Mouse (Mus musculus): Measurements from ENCODE around the gene 9230104L09Rik.

The 9230104L09Rik gene

DNA sequence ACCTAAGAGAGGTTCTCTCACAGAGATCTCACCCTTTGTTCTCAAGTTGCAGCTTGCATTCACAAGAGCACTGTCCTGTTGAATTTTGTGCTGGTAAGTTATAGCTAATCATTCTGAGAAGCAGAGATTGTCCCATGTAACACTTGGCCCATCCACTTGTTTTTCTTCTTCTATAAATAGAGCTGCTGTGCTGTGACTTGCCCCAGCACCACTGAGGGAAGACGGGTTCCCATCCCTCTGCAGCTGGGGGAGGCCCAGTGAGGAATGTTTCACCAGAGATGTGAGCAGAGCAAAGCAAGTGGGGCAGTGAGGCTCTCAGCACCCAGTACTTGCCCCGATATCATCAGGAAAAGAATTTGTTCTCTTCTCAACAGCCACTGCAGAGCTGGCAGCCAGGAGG is at the start of gene 9230104L09Rik:
Gene 9230104L09Rik, minus strand, starts transcription at position 73 of the 400 bp plus-strand sequence.
- no peak for DNase-seq

DNA sequence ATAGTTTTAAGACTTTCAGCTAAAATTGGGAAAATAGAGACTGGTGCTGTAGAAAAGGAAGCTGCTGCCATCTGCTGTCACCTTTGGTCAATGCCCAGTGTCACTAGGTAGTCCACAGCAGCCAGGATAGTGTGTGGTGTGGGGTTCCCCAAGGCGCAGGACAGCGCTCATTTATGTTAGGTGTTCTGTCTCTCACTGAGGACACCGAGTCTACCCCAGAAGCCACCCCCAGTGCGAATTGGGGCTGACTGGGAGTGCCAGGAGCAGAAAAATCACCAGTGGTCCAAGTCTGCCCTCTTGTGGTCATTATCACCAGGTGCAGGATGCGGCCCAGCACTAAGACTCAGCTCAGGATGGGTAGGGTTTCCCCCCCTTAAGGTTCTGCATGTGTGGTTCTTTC is 37.4 kb upstream of the 9230104L09Rik start:
- DNase-seq = peak; percentile 67 to 75

DNA sequence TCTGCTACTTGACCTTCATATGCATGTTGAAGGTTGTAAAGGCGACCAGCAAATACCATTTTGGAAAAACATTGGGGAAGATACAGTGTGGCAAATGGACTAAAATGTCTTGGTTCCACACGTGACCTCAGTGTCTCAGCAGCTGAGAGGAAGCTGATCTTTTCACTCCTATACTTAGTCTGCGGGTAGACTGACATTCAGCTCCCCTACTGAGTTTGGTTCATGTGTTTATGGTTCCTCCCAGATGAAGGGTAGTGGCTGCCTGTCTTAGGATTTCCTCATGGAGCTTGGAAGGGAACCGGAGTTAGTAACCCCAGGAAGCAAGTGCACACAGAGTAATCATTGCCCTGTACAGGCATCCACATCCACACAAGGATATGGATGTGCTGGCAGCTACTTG is 35.5 kb upstream of the 9230104L09Rik start:
- no peak for DNase-seq

DNA sequence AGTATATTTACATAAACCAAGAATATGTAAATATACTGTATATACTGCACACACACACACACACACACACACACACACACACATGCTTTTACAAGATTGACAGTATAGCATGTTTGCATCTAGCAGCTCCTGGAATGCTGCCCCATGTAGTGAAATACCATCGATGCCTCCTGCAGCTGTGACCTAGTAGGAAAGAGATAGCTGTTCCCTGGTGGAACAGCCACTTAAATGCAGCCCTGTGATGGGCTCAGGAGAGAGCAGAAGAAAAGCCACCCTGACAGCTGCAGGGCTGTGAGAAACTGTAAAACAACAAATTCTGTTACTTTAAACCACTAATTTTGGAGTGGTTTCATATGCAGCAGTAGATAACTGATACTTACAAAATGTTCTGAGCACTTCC is 31.4 kb upstream of the 9230104L09Rik start:
- no peak for DNase-seq

DNA sequence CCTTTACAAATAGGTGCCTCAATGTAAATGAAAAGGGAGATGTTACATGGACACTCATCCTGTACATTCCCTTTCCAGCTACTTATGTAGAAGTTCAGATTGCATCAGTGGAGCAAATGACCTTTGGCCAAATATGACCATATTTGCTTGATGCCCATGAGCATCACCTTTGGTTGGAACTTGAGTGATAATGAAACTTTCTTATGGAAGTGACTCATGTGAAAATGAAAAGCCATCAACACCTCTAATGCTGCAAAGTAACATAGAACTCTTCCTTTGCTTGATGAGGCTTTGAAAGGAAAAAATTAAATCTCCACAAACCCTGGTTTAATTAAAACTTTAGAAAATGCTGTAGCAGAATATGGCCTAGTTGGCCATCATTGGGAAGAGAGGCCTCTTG is 28.3 kb upstream of the 9230104L09Rik start:
- no peak for DNase-seq

DNA sequence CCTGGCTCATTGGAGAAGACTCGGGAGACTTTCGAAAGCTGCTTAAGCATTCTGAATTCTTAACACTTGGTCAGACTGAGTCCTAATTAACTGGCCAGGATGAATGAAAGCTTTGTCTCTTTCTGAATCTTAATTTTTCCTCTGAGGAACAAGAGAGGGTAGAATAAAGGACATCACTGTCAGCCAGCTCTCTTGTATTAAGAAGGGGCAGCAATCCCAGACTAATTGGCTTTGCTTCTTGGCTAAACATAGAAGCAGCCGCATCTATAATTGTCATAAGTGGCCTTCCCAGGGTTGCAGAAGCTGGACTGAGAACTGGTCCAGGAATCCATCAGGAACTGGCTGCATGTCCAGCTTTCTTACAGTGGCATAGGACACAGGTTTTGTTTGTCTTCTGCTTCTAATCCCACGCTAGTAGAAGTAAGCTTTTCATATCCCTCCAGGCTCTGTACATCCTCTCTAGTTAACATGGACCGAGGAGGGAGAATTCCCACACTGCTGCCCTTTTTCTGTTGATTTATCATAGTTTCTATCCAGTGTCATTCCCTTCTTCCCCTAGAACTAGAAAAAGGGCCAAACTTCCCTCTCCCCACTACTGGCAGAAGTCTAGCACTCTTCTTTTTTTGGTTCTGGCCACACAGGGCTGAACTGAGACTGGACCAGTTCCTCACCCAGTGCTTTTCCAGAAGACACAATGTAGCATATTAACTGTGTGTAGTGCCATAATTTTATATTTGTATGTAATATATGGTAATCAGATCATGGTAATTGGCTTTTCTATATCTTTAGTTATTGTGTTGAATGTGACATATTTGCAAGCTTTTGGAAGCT is 25.4 kb upstream of the 9230104L09Rik start:
- peak; percentile 68 for DNase-seq

DNA sequence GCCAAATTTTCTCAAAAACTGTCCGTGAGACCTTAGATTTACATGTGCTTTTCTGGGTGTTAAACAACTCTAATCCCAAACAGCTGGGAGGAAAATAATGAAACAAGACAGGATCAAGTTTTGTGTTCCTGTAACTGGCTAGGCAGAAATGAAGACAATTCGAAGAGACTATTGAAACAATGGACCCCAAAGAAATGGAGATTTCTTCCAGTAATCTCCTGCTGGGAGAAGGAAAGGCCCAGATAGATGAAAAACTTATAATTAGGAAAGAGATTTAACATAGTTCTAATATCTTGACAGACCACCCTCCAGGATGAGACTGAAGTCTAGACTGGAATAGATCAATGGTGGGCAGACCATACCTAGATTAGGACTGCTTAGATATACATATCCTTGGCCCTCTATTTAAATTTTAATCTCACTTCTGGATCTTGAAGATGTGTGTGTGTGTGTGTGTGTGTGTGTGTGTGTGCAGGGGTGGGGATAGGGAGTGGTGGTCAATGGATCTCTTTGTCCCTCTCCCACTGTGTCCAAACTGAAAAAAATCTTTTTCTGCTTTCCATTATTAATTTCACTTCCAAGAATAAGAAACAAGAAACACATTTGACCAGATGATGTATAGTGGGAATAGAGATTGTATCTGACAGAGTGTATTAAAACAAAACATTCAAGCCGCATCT is 24.6 kb upstream of the 9230104L09Rik start:
- DNase-seq = no peak

DNA sequence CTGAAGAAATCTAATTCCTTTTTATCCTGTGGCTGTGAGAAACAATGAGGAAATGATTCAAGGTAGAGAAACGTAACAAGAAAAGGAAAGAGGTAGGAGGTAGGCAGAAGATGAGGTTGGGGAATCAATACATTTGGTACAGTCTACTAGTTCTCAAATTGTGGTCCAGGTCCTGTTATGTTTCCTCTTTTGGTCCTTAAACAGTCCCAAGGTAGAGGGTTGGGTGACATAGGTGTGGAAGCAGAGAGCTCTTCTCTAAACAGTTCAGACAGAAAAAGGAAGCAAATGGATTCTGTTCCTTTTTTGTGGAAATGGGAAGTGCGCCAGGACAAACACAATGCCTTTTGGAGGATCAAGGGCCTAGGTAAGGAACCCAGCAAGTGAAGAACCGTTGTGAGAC is 24.0 kb upstream of the 9230104L09Rik start:
- no peak for DNase-seq

DNA sequence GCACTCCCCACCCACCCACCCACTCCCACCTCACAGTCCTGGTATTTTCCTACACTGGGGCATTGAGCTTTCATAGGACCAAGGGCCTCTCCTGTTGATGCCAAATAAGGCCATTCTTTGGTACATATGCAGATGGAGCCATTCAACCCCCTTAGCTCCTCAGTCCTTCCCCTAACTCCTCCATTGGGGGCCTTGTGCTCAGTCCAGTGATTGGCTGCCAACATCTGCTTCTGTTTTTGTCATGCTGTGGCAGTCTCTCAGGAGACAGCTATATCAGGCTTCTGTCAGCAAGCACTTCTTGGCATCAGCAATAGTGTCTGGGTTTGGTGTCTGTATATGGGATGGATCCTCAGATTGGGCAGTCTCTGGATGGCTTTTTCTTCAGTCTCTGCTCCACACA is 19.9 kb upstream of the 9230104L09Rik start:
- DNase-seq = no peak

DNA sequence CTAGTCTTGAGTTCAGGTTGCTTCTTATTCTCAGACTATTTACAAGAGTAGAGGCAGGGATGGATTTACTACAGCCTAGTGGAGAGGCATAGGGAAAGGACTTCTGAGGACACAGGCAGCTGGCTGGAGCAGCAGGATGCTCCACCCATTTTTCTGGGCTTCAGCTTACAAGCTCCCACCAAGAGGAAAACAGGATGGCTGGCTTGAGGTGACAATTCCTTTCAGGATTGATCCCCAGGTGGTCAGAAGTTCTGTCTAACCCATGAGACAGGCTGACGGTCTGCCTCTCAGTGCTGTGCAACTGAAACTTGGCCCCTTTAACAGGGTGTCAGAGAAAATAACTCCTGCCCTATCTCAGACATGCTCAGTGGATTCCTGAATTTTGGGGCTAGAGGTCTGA is 14.4 kb upstream of the 9230104L09Rik start:
- no peak for DNase-seq

DNA sequence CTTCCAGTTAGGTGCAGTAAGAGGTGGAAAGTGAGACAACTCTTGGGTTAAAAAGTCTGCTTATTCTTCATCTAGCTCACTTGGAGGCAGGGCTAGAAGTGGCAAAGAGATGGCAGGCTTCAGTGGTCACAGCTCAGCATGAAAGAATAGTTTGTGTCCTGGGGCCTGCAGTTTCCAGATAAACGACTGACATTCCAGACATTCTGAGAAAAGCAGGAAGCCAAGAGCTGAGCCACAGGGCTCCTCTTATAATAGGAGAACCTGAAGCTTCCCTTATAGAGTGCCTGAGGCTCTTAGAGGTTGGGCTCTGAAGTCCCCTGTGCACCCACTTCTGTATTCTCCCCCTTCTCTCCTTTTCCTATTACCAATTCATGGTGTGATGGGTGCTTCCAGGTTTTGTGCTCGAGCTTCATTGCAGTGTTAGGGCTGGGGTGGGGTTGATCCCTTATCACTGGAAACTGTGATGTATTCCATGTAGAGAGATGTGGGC is 13.8 kb upstream of the 9230104L09Rik start:
- DNase-seq = no peak

DNA sequence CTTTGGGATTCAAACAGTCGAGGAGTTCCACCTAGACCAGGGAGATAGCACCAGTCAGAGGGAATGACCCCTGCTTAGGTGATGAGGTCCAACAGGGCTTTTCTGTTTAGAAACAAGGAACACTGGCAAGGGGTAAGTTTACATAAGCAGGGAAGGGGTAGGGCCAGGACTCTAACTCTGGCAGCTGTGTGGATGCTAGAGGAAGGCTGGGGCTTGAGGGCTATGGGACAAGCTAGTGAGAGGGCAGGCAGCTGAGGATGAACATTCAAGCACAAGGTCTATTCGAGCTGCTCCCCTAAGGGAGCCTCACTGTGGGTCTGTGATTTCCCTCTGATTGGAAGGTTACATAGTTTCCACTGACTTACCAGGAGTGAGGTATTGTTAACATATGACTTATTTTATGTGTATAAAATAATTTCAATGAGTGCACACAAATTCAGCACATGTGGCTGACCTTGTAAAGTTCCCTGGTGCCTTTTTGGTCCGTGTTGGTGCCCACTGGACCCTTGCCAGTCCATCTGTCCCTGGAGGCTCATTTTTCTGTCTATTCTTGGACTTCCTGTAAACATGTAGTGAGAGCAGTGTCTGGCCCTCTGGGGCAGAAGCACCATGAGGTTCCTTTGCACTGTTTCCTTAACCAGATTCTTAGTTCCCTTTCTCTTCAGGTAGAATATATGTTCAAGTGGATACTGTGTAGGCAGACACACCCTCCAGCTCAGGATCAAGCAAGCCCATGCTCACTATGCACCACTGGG is 12.4 kb upstream of the 9230104L09Rik start:
- peak in 1 of 2 experiments; percentile 29 for DNase-seq

DNA sequence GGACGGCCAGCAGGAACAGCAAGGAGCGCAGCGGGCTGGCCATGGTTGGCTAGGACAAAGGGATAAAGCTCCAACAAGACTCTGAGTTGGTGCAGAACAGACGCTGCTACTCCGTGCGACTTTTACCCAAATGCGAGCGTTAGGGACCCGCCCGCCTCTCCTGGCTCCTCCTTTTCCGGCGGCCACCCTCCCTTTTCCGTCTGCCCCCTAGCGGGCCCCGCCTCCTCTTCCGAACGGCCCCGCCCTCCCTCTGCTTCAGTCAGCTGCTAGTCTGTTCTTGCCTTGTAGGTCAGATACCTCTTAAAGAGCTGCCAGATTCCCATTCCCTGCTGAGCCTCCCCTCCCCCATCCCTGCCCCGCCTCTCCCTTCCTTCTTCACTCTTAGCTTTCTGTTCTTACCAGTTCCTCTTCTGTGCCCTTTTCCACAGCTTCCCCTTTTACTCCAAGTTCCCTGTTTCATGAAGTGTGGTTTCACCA is 10.5 kb upstream of the 9230104L09Rik start, which contains the start of gene Cst3:
Gene Cst3, minus strand, starts transcription at position 358 of the 477 bp plus-strand sequence.
- DNase-seq = peak; percentile 93 to 95

DNA sequence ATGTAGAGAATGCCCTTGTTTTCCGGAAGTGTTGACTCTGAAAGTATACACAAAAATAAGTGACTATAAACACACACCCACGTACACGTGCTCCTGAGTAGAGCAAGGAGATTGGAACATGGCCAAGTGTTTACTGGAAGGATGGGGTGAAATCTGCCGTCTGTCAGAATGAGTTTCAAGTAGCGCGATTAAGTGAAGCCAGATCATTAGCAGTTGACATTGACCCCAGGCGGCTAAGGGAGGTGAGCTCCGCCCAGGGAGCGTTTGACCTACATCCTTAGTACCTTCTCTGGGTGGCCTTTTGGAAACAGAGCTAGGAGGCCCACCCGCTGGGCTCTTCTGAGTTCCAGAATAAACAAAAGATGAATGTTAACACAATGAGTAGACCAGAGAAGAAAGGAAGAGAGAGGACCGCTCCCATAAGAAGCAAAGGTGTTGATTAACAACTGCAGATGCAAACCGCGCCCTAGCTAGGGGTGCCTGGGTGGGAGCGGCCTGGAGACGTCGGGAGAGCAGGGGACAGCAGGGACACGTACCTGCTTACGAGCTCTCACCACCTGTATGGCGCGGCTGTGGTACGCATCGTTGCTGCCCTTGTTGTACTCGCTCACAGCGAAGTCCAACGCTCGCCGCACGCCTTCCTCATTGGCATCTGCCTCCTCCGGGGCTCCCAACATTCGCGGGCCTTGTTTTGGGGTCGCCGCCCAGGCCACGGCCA is 9.9 kb upstream of the 9230104L09Rik start:
- DNase-seq = peak; percentile 48 to 77

DNA sequence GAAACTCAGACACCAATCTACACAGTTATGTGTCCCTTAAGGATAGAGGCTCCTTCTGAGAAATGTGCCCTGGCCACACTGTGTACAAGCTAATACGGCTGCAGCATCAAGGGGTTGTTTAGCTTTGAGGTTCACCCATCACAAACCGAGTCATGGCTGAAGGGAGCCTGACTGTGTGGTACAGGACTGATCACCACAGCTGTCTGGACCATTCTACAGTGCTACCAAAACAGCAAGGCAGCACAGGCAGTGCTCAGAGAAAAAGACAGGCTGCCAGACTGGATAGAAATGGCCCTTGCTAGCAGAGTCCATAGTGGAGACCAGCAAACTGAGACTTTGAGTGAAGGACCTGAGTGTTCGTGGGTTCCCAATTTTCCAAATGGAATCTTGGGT is 9.4 kb upstream of the 9230104L09Rik start:
- DNase-seq = no peak

DNA sequence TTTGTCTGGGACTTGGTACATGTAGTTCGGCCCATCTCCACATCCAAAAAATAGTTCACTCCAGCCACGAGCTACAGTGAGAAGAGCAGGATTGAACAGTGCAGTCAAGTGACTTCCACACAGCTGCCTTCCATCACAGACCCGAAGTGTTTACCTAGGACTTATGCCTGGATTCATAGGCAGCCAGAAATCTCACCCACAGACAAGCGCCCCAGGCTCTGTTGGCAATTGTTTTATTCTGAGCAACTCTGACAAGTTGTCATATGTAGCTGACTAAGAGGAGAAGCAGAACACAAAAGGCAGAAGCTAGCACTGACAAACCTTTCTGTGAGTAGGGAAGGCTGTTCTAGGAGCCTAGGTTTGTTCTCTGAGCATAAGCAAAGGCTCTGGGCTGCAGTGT is 8.0 kb upstream of the 9230104L09Rik start:
- no peak for DNase-seq

DNA sequence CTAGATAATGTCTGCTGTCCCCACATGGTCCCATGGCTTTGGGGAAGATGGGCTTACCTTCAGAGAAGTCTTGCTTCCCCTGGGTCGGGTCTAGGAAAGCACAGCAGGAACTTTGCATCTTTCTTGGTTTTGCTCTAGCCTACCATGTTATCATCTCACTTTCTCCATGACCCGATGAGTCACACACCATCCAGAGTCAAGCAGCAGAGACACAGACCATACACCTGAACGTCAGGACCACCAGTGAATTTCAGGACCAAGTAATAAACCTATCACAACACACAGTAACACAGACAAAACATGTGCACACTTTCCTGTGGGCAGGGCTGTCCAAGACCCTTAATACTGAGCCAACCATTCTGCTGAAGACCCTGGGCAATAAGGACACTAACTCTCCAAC is 5.7 kb upstream of the 9230104L09Rik start:
- no peak for DNase-seq

DNA sequence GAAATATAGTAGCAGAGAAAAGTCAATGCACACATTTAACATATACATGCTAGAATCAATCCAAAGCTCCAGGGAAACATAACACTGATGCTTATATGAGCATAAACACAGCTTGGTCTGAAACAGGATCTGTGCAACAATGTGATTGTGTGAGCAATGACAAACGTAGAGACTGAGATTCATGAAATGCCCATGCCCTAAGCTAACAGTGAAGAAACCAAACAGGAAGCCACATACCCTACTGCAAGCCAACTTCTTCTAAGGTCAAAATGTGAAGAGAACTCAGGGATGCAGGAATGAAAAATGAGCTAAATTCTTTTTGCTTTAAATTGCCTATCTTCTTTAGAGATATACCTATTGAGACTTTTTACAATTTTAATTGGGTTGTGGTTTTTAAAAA is 4.1 kb upstream of the 9230104L09Rik start:
- DNase-seq = no peak

DNA sequence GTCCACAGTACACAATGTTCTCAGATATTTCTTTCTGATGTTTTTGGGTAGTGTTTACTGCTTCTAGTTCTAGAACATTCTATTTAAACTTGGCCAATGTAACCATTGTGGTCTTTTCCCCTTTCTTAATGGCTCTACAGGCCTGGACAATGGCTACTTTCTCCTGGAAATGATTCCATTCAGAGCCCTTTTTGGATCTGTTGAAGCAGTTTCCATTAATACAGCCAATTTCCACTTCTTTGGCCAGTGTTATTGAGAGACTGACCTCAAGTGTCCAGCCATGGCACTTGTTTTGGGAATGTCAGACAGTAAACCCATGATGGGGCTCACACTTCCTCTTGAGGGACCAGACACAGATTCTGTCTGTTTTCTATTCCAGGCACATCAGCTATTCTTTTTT is 3.1 kb downstream of the 9230104L09Rik start:
- no peak for DNase-seq

DNA sequence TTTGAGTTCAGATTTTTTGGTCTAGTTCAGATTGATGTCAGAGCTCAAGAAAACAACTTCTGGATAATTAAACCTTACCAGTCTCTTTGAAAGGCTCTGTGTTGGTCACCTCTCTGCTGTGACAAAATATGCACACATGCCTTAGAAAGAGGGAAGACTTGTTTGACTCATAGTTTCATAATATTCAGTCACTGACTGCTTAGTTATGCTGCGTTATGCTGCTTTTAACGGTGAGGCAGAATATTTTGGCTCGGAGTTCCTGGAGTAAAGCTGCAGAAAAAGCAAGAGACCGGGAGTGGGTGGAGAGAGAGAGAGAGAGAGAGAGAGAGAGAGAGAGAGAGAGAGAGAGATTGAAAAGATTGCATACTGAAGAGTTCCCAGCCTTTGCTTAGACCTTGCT is 3.8 kb downstream of the 9230104L09Rik start:
- DNase-seq = no peak

DNA sequence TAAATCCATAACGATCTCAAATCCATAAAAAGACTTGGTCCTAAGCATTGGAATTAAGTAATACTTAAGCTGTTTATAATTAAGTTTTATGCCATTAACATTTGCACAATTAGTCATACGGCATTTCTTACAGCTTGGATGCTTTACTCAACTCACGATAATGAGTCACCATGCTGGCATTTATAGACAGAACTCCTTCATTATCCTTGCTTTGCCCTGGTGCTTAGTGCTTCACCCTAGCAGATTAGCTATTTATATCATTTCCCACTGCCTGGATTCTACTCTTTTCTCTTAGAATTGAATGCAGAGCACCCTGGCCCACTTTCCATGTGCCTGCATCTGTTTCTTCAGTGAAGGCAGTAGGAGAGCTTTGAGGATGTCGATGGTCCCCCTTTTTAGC is 7.3 kb downstream of the 9230104L09Rik start:
- DNase-seq = no peak

DNA sequence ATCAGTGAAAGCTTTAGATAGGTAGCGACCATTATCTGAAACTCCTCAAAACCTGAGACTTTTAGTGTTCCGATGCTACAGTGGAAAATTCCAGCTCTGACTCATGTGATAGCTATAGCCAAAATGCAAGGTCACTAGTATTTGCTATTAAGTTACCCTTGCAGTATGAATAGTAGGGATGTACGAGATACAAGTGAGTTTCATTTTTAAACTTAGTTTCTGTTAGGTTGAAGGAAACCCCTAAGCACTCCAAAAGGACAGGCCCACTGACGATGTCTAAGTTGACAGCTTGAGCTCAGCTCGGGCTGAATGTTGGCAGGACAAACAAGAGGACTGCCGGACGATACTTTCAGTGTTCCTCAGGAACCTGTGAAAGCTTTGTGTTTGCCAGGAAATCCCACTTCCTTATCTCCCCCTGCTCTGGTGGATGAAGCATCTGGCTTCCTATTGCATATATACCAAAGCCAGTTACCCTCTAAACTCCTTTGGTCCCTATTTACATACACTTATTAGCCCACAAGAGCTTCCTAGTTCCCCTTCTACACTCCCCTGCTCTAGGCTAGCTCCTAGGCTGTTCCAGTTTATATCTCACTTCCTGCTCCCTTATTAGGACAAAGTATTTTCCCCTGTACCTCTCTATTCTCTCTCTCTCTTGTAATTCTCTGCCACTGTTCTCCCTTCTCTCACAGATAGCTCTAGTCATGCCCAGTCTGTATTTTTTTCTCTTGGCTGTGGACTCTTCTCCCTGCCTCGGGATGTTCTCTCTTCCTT is 8.0 kb downstream of the 9230104L09Rik start:
- DNase-seq = no peak
